Mouse (Mus musculus) spleen, adult 10 weeks (tissue): ENCODE results near the gene Ogdhl. TPM values are rescaled to one million over a fixed set of nuclear protein-coding genes. Genes with fewer than 3 reads are reported as not detected.

Experiments
- polyA plus RNA-seq: library from polyadenylated mRNA; stranded (reverse); fragments of 350-450 nt; fragmentation: Illumina TruSeq; extraction: RNeasy Lipid Tissue Mini Kit (QIAGEN cat#74804); gene quantifications from one replicate; pipeline ENCODE4 v1.2.3, GENCODE M21; 2015; ENCODE audit warnings: low replicate concordance; ENCODE audit not compliant: insufficient read depth

Ogdhl gene
- polyA plus RNA-seq: 0.26 TPM

DNA sequence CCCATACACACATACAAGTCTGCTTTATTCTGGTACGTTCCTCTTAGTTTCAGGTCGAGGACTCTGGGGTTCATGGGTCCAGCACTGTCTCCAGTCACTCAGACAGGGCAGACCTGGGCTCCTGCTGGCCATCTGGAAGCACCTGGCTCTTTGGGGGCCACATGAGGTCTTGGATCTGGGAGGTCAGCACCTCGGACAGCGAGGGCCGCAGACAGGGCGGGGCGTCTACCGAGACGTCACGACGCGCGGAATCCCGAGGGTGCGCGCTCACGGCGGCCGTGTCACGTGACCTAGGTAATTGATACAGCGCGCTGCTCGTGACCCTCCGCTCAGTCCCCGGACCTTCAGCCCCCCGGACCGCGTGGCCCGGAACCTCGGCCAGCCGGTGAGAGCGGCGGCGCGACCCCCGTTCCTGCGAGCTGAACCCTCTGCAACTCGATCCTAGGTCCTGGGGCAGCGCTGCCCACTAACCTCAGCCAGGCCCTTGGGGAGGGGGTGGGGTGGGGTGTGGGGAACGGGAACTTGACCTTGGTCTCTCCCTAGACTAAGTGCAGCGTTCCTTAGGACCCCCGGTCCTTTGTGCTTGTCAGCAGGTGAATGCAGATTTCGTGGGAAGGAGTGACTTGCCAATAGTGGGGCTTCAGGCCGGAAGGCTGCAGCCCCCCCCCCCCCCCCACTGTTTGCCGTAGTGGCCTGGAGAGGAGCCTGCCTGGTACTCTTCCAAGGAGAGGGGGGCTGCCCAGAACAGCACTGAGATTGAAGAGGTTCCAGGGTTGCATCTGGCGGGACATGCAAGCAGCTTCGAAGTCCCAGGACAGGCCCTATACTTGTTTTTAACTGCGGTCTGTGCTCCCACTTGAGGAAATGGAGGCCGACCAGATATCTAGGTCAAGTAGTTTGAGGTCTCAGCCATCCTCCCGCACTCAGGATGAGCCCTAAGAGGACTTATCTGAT is at the start of gene Ogdhl:
Ogdhl (plus strand) TSS at position 288 of the 954 bp plus-strand sequence.

DNA sequence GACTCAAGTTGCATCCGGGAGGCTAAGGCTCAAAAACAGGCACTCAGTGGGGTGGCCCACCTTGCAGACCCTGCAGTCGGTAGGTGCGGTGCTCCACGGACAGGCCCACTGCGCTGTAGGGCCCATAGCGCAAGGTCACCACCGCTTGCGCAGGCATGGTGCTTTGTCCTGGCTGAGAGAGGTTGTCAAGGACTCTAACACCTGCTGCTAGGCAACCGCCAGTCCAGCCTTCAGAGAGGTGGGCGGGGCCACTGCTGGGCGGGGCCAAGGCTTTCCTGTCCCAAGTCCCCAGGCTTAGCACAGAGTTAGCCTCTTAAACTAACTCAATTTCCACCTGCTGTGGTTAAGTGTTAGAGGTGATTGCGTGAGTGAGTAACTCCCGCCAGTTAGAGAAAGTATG is 66.4 kb downstream of the Ogdhl start, which contains the start of gene 1700024G13Rik:
1700024G13Rik (minus strand) TSS at position 196 of the 400 bp plus-strand sequence.

Other genes starting within 250 kb of the Ogdhl start
- gene Oxnad1, start 236.6 kb upstream of the Ogdhl start, polyA plus RNA-seq: 18.2 TPM
- 43.6 TPM for gene Dph3, start 236.3 kb upstream of the Ogdhl start, polyA plus RNA-seq
- gene Msmb, start 180.0 kb upstream of the Ogdhl start, polyA plus RNA-seq: not detected
- 225 TPM for gene Ncoa4, start 162.2 kb upstream of the Ogdhl start, polyA plus RNA-seq
- 122 TPM for gene Timm23, start 120.1 kb upstream of the Ogdhl start, polyA plus RNA-seq
- gene Parg, start 120.1 kb upstream of the Ogdhl start, polyA plus RNA-seq: 42.5 TPM
- not detected for gene 1700024G13Rik, start 66.4 kb downstream of the Ogdhl start, polyA plus RNA-seq
- gene Slc18a3, start 142.8 kb downstream of the Ogdhl start, polyA plus RNA-seq: not detected
- gene Chat, start 144.0 kb downstream of the Ogdhl start, polyA plus RNA-seq: not detected
- gene Ercc6, start 191.5 kb downstream of the Ogdhl start, polyA plus RNA-seq: 32.3 TPM